Mouse (Mus musculus) midbrain, embryonic 15.5 days (tissue): ENCODE data around the gene Gm10203. TPM values are rescaled to one million over a fixed set of nuclear protein-coding genes. Genes with fewer than 3 reads are reported as not detected.
"Not testable (repeated sequence)": the region's sequence is repeated elsewhere in the genome, so short reads cannot be mapped to it uniquely, and the experiment has no call there.

ENCODE experiments used
- ATAC-seq: fragments of 200-750 bp; cut with Nextera tagmentation; replicated peaks from 2 replicates; pipeline ENCODE4 v1.8.0; 2017; ENCODE audit warnings: moderate TSS enrichment
- H3K27ac ChIP-seq: fragments of 300-500 bp; sonication (generic); 2 replicates; pipeline ENCODE4 v1.5.1; 2015; ENCODE audit warnings: mild to moderate bottlenecking, inconsistent platforms
- H3K27me3 ChIP-seq: fragments of 300-500 bp; sonication (generic); replicated peaks from 2 replicates; pipeline ENCODE4 v1.6.1; 2015; ENCODE audit warnings: inconsistent platforms
- H3K36me3 ChIP-seq: fragments of 300-500 bp; sonication (generic); replicated peaks from 2 replicates; pipeline ENCODE4 v1.6.1; 2015; ENCODE audit warnings: inconsistent platforms
- H3K4me1 ChIP-seq: fragments of 300-500 bp; sonication (generic); 2 replicates; pipeline ENCODE4 v1.6.1; 2015; ENCODE audit warnings: inconsistent platforms
- H3K4me2 ChIP-seq: fragments of 300-500 bp; sonication (generic); 2 replicates; pipeline ENCODE4 v1.6.1; 2015; ENCODE audit warnings: inconsistent platforms, mild to moderate bottlenecking, moderate library complexity
- H3K4me3 ChIP-seq: fragments of 300-500 bp; sonication (generic); 2 replicates; pipeline ENCODE4 v1.5.1; 2015; ENCODE audit warnings: mild to moderate bottlenecking, inconsistent platforms
- H3K9ac ChIP-seq: fragments of 300-500 bp; sonication (generic); 2 replicates; pipeline ENCODE4 v1.6.1; 2015; ENCODE audit warnings: mild to moderate bottlenecking, inconsistent platforms
- H3K9me3 ChIP-seq: fragments of 300-500 bp; sonication (generic); 2 replicates; pipeline ENCODE4 v1.6.1; 2016; ENCODE audit warnings: inconsistent platforms
- WGBS: fragments of 180-500 bp; shearing (Covaris S2); methylation state at CpG from one replicate; pipeline ENCODE4 v1.1.7; 2015; ENCODE audit warnings: mixed read lengths; 5-methylcytosine and 5-hydroxymethylcytosine counted together
- polyA plus RNA-seq: library from polyadenylated mRNA; unstranded; fragments of >200 nt; fragmentation: Nextera tagmentation; extraction: Ambion mirVana; gene quantifications from 2 replicates; pipeline ENCODE4 v1.2.1, GENCODE M21; 2015

Gm10203 gene
- polyA plus RNA-seq, 1 experiment from 2014 or later: not detected

DNA sequence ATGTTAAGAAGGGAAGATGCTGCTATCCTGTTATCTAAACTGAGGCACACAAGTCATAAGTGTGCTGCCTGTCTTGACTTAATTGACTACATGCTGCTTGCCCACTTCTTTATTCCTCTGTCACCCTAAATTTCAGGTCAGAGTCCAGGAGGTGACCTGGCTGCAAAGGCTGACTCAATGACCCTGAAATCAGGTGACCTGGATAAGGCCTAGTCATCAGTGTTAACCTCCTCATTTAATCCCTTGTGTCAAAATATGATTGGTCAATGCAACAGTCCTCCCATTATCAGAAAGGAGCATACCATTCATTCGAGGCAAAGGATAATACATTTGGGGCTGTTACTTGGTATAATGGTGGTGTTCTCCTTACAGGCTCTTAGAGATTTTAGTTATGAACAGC is 9.5 kb downstream of the Gm10203 start, which contains the start of gene Etfbkmt:
Etfbkmt (plus strand) TSS at position 379 of the 400 bp plus-strand sequence.
- no peak for ATAC-seq
- H3K9me3 ChIP-seq: no peaks in the 10 kb centered on the region
- no peaks in the 10 kb centered on the region for H3K36me3 ChIP-seq
- 70% methylated on average over 1 of the region's 1 CpGs for WGBS
- no peak within 1 kb of the TSS for H3K4me3 ChIP-seq
- H3K27ac ChIP-seq: no peak within 1 kb of the TSS
- H3K4me2 ChIP-seq: no peak within 1 kb of the TSS
- 0 out of 2 replicates have a peak, but pooled peaks cover 5% of the 10 kb centered on the region for H3K4me1 ChIP-seq
- no peaks in the 10 kb centered on the region for H3K27me3 ChIP-seq
- H3K9ac ChIP-seq: no peak within 1 kb of the TSS

DNA sequence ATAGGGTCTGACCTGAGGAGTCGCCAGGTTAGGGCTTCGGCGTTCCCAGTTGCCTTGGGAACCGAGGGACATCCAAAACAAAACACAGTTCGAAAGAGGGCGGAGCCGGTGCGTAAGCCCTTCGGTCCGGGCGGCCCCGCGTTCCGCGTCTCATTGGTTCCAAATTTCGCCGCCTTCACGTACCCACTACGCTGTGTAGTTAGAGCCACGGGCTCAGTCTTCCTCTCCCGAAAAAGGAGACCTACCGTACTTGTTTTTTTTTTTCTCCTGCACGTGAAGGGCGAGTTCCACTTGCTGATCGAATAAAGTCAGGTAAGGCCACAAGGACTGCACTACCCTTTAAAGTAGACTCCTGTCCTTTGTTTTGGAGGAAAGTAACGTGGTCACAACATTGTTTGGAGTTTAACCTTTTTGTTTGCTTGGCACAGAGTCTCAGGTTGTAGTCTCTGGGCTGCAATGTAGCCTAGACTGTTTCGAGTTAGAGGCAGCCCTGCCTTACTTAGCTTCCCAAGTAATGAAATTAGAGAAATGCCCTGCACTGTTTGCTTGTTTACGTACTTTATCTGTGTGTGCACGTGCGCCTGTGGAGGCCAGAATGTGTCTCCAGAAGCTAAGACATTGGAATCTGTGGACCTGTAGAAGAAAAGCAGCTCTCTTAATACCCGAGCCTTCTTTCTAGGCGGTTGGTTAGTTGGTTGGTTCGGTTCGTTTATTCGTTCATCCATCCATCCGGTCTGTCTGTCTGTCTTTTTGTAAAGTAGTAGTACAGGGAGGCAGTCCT is 11.6 kb downstream of the Gm10203 start:
- peak; percentile 95 for ATAC-seq
- Histone ChIP-seq H3K4me1 (0 out of 2 replicates have a peak, but pooled peaks cover 5% of the 10 kb centered on the region), H3K27ac (no peak overlapping the region), H3K4me3 (peak overlapping the region; percentile 46), H3K27me3 (no peaks in the 10 kb centered on the region), H3K36me3 (no peaks in the 10 kb centered on the region), H3K9ac (peak overlapping the region; percentile 18; the same call in 1 of the 2 replicates), H3K4me2 (peak overlapping the region; percentile 65), H3K9me3 (no peaks in the 10 kb centered on the region)
- WGBS: 5% methylated on average over 36 of the region's 36 CpGs

DNA sequence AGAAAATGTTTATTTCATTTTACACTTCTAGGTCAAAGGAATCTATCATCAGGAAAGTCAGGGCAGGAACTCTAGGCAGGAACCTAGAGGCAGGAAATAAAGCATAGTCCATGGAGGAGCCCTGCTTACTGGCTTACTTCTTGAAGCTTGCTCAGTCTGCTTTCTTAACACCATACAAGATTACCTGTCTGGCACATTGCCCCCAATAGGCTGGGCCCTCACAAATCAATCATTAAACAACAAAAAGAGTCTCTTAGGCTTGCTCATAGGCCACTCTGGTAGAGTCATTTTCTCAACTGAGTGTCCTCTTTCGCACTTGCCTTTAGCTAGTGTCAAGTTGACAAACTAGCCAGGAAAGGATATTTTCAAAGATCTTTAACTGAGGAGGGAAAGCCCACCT is 15.2 kb downstream of the Gm10203 start:
- Histone ChIP-seq H3K9me3 (no peaks in the 10 kb centered on the region), H3K4me2 (no peak overlapping the region), H3K4me3 (no peak overlapping the region), H3K4me1 (0 out of 2 replicates have a peak, but pooled peaks cover 5% of the 10 kb centered on the region), H3K9ac (no peak overlapping the region), H3K27me3 (no peaks in the 10 kb centered on the region), H3K27ac (no peak overlapping the region), H3K36me3 (no peaks in the 10 kb centered on the region)
- ATAC-seq: no peak
- WGBS: 97% methylated on average over 1 of the region's 1 CpGs

DNA sequence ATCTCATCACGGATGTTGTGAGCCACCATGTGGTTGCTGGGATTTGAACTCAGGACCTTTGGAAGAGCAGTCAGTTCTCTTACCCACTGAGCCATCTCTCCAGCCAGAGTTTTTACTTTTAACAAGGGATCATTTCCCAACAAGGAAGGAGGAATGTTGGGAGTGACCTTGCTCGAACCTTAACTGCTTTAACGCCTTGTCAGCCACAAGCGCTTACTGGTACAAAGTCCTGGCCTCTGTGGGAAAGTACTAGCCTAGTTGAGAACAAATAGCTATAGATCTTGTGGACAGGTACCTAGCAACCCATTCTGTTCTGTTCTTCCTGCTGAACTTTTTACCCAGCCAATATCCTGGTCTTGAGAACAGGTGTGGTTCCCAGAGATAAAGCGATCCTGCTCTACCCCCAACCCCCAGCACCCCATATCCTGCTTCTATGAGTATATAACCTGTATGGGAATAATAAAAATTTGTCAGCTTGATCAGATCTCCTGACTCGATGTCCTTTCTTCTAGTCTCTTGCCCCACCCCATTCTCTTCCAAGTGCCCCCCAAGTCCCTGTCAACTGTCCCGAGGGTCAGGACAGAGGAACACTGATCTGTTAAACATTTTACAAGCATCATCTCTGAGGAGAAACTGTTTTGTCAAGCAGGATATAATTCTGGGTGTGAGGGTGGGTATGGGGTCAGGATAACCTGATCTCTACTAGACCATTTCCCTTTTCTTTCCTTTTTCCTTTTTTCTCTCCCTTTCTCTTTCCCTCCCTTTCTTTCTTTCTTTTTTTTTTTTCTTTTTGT is 18.7 kb downstream of the Gm10203 start:
- WGBS: 93% methylated on average over 7 of the region's 7 CpGs
- Histone ChIP-seq H3K36me3 (no peaks in the 10 kb centered on the region), H3K4me1 (no peaks in the 10 kb centered on the region), H3K9ac (no peak overlapping the region), H3K27me3 (no peaks in the 10 kb centered on the region), H3K9me3 (no peaks in the 10 kb centered on the region), H3K4me2 (no peak overlapping the region), H3K4me3 (no peak overlapping the region), H3K27ac (no peak overlapping the region)
- ATAC-seq: no peak

DNA sequence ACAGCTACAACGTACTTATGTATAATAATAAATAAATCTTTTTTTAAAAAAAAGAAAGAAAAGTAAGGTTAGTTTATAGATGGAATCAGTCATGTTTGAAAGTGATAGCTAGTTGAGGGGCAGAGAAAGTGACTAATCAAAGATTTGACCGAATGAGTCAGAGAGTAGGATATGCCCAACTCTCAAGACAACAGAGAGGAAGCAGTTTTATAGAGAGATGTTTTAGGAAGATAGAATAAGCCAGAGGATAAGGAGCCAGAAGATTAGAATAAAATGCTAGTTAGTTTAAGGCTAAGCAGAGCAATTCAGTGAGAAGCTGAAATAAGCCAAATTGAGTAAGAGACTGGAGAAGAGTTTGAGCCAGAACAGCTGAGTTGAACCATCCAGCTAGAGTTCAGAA is 22.1 kb downstream of the Gm10203 start:
- Histone ChIP-seq H3K36me3 (peaks cover 5% of the 10 kb centered on the region; the same call in 1 of the 2 replicates), H3K4me3 (no peak overlapping the region), H3K4me2 (no peak overlapping the region), H3K4me1 (no peaks in the 10 kb centered on the region), H3K9me3 (no peaks in the 10 kb centered on the region), H3K9ac (no peak overlapping the region), H3K27ac (no peak overlapping the region), H3K27me3 (no peaks in the 10 kb centered on the region)
- no peak for ATAC-seq
- 89% methylated on average over 2 of the region's 2 CpGs for WGBS

DNA sequence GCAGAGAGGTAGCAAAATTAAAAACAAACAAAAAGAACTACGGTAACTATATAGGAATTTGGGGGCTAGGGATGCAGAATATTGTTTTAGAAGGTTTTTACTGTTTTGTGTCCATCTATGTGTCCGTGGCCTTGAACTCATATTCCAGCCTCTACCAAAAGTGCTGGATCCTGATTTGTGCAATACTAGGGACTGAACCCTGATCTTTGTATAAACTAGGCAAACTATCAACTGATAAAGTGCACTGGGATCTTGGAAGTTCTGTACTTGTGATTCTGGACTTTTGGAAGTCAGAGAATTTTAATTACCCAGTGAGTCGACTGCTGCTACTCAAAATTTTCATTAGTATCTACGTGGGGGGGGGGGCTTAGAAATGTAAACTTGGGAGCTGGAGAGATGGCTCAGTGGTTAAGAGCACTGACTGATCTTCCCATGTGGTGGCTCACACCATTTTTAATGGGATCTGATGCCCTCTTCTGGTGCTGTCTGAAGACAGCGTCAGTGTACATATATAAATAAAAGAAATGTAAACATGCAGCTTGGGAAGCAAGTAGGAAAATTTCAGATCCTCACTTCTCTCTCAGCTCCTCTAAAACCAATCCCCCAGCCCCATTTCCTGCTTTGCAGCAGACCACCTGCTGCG is 23.6 kb downstream of the Gm10203 start:
- WGBS: 46% methylated on average over 6 of the region's 6 CpGs
- ATAC-seq: 0 out of 2 replicates have a peak, but pooled peaks have one; percentile 67
- H3K4me1 ChIP-seq: no peaks in the 10 kb centered on the region
- no peaks in the 10 kb centered on the region for H3K27me3 ChIP-seq
- H3K9ac ChIP-seq: no peak overlapping the region
- H3K4me3 ChIP-seq: no peak overlapping the region
- H3K36me3 ChIP-seq: peaks cover 11% of the 10 kb centered on the region; the same call in 1 of the 2 replicates
- H3K27ac ChIP-seq: no peak overlapping the region
- H3K4me2 ChIP-seq: no peak overlapping the region
- no peaks in the 10 kb centered on the region for H3K9me3 ChIP-seq

DNA sequence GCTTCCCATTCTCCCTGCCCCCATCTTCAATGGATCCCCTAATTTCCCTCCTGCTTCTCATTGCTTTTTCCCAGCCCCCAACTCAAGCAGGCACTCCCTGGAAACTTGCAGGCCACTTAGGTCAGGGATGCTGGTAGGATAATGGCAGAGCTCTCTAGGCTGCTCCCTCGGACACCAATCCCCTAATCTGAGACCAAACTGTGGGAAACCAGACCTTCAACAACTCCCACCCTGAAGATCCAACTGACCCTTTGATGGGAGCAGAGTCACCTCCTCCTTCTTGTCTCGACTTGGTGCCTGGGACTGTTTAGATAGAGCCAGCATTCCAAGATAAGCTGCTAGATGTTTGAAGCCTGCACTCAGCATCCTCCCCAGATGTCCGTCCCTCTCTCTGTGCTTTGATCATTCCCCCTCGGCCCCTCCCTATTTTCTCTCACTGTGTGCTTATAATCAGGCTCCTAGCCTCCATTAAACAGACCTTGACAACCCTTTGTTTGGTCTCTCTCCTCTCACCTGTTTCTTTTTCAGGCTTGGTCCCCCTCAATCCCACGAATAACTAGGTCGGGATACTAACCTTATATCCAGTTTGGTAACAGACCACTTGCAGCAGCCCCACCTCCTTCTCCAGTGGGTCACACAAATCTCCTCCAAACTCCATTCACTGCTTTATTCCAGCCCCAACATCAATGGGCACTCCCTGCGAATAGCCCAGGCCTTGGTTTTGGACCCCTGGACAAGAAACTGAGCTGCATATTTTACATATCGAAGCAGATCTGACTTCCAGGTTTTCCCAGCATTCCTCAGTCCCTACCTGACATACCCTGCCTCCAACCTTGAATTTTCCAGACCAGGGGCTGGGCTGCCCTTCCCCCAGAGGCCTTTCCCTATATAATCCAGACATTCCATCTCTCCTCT is 24.4 kb downstream of the Gm10203 start:
- no peak overlapping the region for H3K4me3 ChIP-seq
- H3K27ac ChIP-seq: no peak overlapping the region
- no peak overlapping the region for H3K9ac ChIP-seq
- no peaks in the 10 kb centered on the region for H3K9me3 ChIP-seq
- no peaks in the 10 kb centered on the region for H3K27me3 ChIP-seq
- H3K4me2 ChIP-seq: no peak overlapping the region
- peak; percentile 65; the same call in 1 of the 2 replicates for ATAC-seq
- peaks cover 11% of the 10 kb centered on the region; the same call in 1 of the 2 replicates for H3K36me3 ChIP-seq
- H3K4me1 ChIP-seq: no peaks in the 10 kb centered on the region
- WGBS: 14% methylated on average over 8 of the region's 8 CpGs

DNA sequence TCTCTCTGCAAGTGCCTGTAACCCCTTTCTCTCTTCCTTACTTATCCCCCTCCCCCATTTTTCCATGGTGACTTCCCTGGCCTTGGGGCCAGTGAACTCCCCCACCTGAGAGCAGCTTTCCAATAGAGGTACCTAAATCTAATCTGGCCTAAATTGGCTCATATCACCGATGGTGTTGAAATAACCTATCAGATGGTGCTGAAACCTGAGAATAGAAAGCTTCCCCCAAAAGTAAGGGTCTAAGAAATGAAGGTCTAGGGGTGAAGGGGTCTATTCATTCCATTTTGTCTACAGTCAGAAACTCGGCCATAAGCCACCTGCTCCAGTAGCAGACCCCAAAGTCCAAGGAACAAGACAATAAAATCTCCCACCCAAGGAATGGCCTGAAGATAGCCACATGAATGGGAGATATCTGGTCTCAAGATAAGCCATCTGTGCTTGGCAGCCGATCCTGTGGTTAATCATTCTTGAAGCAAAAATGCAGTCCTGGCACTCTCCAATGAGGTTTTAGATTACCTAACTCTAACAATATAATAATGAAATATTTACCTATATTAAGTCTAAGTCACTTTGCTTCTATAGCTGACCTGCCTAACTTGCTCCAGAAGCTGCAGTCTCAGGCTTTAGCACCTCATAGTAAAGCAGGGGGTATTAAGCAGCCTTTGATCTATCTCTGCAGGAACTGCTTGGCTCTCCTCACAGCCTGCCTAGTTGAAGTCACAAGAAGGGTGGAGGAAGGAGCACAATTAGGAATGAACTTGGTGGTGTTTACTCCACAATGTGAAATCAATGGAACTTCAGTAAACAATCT is 25.3 kb downstream of the Gm10203 start:
- WGBS: 86% methylated on average over 3 of the region's 3 CpGs
- Histone ChIP-seq H3K4me3 (no peak overlapping the region), H3K4me2 (no peak overlapping the region), H3K9me3 (no peaks in the 10 kb centered on the region), H3K36me3 (peaks cover 11% of the 10 kb centered on the region; the same call in 1 of the 2 replicates), H3K27me3 (no peaks in the 10 kb centered on the region), H3K9ac (no peak overlapping the region), H3K27ac (no peak overlapping the region), H3K4me1 (no peaks in the 10 kb centered on the region)
- no peak for ATAC-seq

DNA sequence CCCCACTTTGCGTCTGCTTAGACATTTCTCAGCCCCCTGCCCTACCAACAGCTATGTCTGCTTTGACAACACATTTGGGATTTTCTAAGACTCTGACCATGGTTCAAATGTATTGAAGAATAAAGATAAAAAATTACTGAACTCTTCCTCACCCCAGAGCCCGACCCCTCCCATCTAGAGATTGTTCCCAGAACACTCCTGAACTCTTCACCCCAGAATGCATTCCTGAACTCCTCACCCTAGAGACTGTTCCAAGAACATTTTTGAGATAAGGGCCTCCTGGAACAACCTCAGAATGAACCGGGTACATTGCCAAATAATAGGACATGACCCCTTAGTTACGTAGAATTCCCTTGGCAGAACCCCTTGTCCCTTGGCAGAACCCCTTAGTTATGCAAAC is 37.1 kb downstream of the Gm10203 start:
- not testable (repeated sequence) for H3K4me3 ChIP-seq, H3K27ac ChIP-seq, H3K4me2 ChIP-seq, H3K27me3 ChIP-seq, ATAC-seq, H3K4me1 ChIP-seq, H3K9me3 ChIP-seq, H3K9ac ChIP-seq
- WGBS: 93% methylated on average over 3 of the region's 4 CpGs
- H3K36me3 ChIP-seq: peaks cover 40% of the 10 kb centered on the region

DNA sequence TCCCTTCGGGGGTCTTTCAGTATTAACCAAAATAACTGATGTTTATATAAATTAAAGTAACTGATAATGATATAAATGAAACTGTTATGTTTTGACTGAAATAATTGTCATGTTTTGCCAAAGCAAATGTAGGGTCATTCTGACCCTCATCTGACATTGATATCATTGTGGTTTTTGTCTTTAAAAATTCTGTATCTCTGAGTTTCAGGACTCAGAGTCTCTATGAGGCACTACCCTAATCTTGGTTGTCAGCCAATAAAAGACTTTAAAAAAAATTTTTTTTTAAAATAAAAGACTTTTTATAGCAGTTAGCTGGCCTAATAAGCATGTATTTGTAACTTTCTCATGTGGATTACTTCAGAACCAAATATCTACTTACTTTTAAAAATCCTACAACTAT is 37.7 kb downstream of the Gm10203 start:
- Histone ChIP-seq H3K4me1 (no peaks in the 10 kb centered on the region), H3K36me3 (peaks cover 38% of the 10 kb centered on the region), H3K27ac (no peak overlapping the region), H3K9me3 (no peaks in the 10 kb centered on the region), H3K9ac (no peak overlapping the region), H3K27me3 (no peaks in the 10 kb centered on the region), H3K4me3 (no peak overlapping the region), H3K4me2 (no peak overlapping the region)
- WGBS: 95% methylated on average over 1 of the region's 1 CpGs
- no peak for ATAC-seq

DNA sequence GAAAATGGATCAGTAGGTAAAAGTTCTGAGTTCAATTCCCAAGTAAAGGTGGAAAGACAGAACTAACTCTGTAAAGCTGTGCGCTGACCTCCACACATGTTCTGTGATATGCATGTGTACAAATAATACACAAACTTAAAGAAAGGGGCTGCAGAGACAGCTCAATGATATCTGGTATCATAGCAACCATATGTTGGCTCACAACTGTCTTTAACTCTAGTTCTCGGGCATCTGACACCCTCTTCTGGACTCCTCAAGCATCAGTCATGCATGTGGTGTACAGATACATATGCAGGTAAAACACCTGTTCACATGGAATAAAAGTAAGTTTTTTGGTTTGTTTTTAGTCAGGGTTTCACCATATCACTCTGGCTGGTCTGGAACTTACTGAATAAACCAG is 38.5 kb downstream of the Gm10203 start:
- H3K4me1 ChIP-seq: no peaks in the 10 kb centered on the region
- H3K4me3 ChIP-seq: no peak overlapping the region
- no peak overlapping the region for H3K9ac ChIP-seq
- no peak overlapping the region for H3K4me2 ChIP-seq
- H3K27ac ChIP-seq: no peak overlapping the region
- peaks cover 37% of the 10 kb centered on the region for H3K36me3 ChIP-seq
- WGBS: 98% methylated on average over 2 of the region's 2 CpGs
- no peaks in the 10 kb centered on the region for H3K9me3 ChIP-seq
- no peak for ATAC-seq
- H3K27me3 ChIP-seq: no peaks in the 10 kb centered on the region
